16 mouse cellular contexts compared by ENCODE assay signal in genomic region chr16:47859840-47860239, GRCm38 (mm10).
"Had no signal": no experiment of that assay in that cellular context is flagged by ENCODE, and none has a peak within 500 bp of the region (broad histone marks: within the 10 kb centered on the region; RNA-seq: fewer than 3 reads in every experiment).

No protein-coding gene starts in this region.

- H3K9ac ChIP-seq: lung, embryonic 15.5 days; midbrain, embryonic 13.5 days; neural tube, embryonic 12.5 days; stomach, embryonic 15.5 days had no signal

- ATAC-seq: lung, postnatal 0 days; midbrain, embryonic 13.5 days had no signal

- H3K4me1 ChIP-seq: lung, embryonic 15.5 days; megakaryocyte, embryonic 14.5 days; midbrain, embryonic 13.5 days; neural tube, embryonic 12.5 days; stomach, embryonic 15.5 days had no signal

- H3K4me2 ChIP-seq: lung, embryonic 15.5 days; midbrain, embryonic 11.5 days; midbrain, embryonic 13.5 days; neural tube, embryonic 12.5 days; stomach, embryonic 15.5 days had no signal

- H3K36me3 ChIP-seq: lung, embryonic 15.5 days; midbrain, embryonic 13.5 days; neural tube, embryonic 12.5 days; stomach, embryonic 15.5 days had no signal

- H3K27me3 ChIP-seq: lung, embryonic 15.5 days; megakaryocyte, embryonic 14.5 days; midbrain, embryonic 13.5 days; neural tube, embryonic 12.5 days; stomach, embryonic 15.5 days had no signal

- H3K9me3 ChIP-seq: lung, embryonic 15.5 days; megakaryocyte, embryonic 14.5 days; midbrain, embryonic 13.5 days; neural tube, embryonic 12.5 days; stomach, embryonic 15.5 days had no signal

- H3K4me3 ChIP-seq: lung, embryonic 15.5 days; megakaryocyte, embryonic 14.5 days; midbrain, embryonic 13.5 days; neural tube, embryonic 12.5 days; stomach, embryonic 15.5 days had no signal

- H3K27ac ChIP-seq: lung, embryonic 15.5 days; macrophage; midbrain, embryonic 13.5 days; neural tube, embryonic 12.5 days; stomach, embryonic 15.5 days; stomach, postnatal 0 days had no signal

- DNase-seq: lung, adult 2 months; lung, postnatal 14 days; lung, postnatal 36 days; right cerebral cortex, postnatal 14 days; thymus, adult 2 months; thymus, postnatal 25 days; thymus, postnatal 4 days had no signal
